Mouse (Mus musculus) embryonic facial prominence, embryonic 13.5 days (tissue): ENCODE data around the gene Tmod1. TPM values are rescaled to one million over a fixed set of nuclear protein-coding genes. Genes with fewer than 3 reads are reported as not detected.

Experiments
- ATAC-seq: fragments of 200-750 bp; cut with Nextera tagmentation; 2 replicates; pipeline ENCODE4 v1.8.0; 2017; ENCODE audit warnings: low read depth; ENCODE audit not compliant: insufficient number of reproducible peaks, insufficient read depth, low FRiP score, low TSS enrichment
- H3K27ac ChIP-seq: fragments of 300-500 bp; sonication (generic); 2 replicates; pipeline ENCODE4 v1.5.1; 2015; ENCODE audit warnings: moderate library complexity, mild to moderate bottlenecking, inconsistent platforms
- H3K27me3 ChIP-seq: fragments of 300-500 bp; sonication (generic); 2 replicates; pipeline ENCODE4 v1.6.1; 2015; ENCODE audit warnings: mild to moderate bottlenecking, inconsistent platforms
- H3K36me3 ChIP-seq: fragments of 300-500 bp; sonication (generic); 2 replicates; pipeline ENCODE4 v1.6.1; 2015; ENCODE audit warnings: mild to moderate bottlenecking, inconsistent platforms
- H3K4me1 ChIP-seq: fragments of 300-500 bp; sonication (generic); 2 replicates; pipeline ENCODE4 v1.6.1; 2015; ENCODE audit warnings: inconsistent platforms
- H3K4me2 ChIP-seq: fragments of 300-500 bp; sonication (generic); 2 replicates; pipeline ENCODE4 v1.6.1; 2015; ENCODE audit warnings: moderate library complexity, mild to moderate bottlenecking, inconsistent platforms
- H3K4me3 ChIP-seq: fragments of 300-500 bp; sonication (generic); 2 replicates; pipeline ENCODE4 v1.5.1; 2015; ENCODE audit warnings: mild to moderate bottlenecking, inconsistent platforms
- H3K9ac ChIP-seq: fragments of 300-500 bp; sonication (generic); 2 replicates; pipeline ENCODE4 v1.6.1; 2015; ENCODE audit warnings: mild to moderate bottlenecking, inconsistent platforms
- H3K9me3 ChIP-seq: fragments of 300-500 bp; sonication (generic); 2 replicates; pipeline ENCODE4 v1.6.1; 2016; ENCODE audit warnings: inconsistent platforms
- WGBS: fragments of 180-500 bp; shearing (Covaris S2); methylation state at CpG from one replicate; pipeline ENCODE4 v1.1.7; 2015; ENCODE audit warnings: mixed read lengths; 5-methylcytosine and 5-hydroxymethylcytosine counted together
- polyA plus RNA-seq: library from polyadenylated mRNA; unstranded; fragments of >200 nt; fragmentation: Nextera tagmentation; extraction: Ambion mirVana; gene quantifications from 2 replicates; pipeline ENCODE4 v1.2.1, GENCODE M21; 2015

Tmod1 gene
- polyA plus RNA-seq, 1 experiment from 2014 or later: 2.4 TPM

DNA sequence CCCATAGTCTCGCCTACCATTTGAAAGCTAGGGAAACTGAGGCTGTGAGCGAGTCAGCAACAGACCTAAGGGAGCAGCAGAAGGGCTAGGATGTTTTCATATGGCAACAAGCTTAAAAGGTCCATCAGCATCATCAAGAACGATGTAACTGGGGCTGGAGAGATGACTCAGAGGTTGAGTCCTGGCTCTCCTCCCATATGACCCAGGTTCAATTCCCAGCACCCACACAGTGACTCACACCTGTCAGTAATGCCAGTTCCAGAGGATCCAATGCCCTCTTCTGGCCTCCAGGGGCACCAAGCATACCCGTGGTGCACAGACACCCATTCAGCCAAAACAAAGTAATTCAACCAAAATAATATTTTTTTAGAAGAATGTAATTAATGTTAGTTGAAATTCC lies 41.5 kb downstream of the Tmod1 start:
- Histone ChIP-seq H3K4me3 (no peak overlapping the region), H3K4me2 (no peak overlapping the region), H3K9me3 (no peaks in the 10 kb centered on the region), H3K36me3 (no peaks in the 10 kb centered on the region), H3K27ac (no peak overlapping the region), H3K4me1 (peaks cover 8% of the 10 kb centered on the region), H3K9ac (no peak overlapping the region), H3K27me3 (no peaks in the 10 kb centered on the region)
- 77% methylated on average over 4 of the region's 4 CpGs for WGBS
- no peak for ATAC-seq

DNA sequence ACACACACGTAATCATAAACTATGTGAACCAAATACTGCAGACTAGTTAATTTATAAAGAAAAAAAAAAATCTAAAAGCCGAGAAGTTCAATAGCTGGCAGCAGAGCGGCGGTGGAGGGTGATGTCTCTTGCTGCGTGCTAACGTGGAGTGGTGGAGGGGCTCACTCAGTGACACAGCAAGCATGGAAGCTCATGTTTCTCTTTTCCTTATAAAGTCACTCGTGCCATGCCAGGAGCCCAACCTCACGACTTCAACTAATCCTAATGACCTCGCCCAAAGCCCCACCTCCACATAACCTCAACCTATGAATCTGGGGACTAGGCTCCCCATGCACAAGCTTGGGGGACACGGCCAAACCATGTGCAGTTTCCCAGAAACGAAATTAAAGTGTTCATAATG lies 43.8 kb downstream of the Tmod1 start:
- no peak overlapping the region for H3K9ac ChIP-seq
- no peak overlapping the region for H3K4me3 ChIP-seq
- no peak overlapping the region for H3K27ac ChIP-seq
- no peak overlapping the region for H3K4me2 ChIP-seq
- H3K9me3 ChIP-seq: no peaks in the 10 kb centered on the region
- no peaks in the 10 kb centered on the region for H3K36me3 ChIP-seq
- no peaks in the 10 kb centered on the region for H3K27me3 ChIP-seq
- no peak for ATAC-seq
- H3K4me1 ChIP-seq: peaks cover 6% of the 10 kb centered on the region; the same call in 1 of the 2 replicates
- 69% methylated on average over 11 of the region's 11 CpGs for WGBS

DNA sequence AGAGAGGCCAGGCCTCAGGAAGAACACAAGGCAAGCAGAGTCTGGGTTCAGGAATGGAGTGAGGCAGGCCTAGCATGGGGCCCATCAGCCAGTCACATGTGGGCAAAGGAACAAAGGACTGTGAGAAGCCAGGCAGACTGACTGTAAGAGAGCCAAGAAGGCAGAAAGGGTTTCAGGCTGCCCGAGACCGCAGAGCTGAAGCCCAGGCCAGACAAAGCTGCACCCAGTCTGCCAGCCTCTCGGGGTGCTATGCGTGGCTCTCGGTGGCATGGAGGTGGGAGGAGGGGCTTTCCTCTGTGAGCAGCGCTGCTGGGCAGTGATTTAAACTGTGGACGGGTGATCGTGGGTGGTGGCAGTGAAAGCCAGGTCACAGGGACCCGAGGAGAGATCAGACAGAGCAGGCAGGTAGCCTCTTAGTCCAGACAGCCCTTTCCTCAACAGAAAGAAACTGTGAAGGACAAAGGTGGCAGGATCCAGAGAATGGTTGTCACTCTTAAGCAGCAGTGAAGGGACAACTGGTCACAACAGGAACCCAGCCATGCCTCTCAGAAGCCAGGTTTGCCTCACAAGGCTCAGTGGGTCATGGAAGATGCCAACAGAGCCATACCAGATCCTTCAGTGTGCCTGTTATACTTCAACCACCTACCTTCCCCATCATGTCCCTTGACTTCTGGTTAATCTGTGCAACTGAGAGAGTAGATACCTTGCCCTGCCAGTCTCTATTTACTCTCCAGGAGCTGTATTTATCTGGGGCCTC lies 45.9 kb downstream of the Tmod1 start:
- Histone ChIP-seq H3K4me3 (no peak overlapping the region), H3K27me3 (no peaks in the 10 kb centered on the region), H3K9me3 (no peaks in the 10 kb centered on the region), H3K4me1 (peaks cover 11% of the 10 kb centered on the region; the same call in 1 of the 2 replicates), H3K27ac (no peak overlapping the region), H3K9ac (no peak overlapping the region), H3K4me2 (no peak overlapping the region), H3K36me3 (no peaks in the 10 kb centered on the region)
- no peak for ATAC-seq
- WGBS: 68% methylated on average over 9 of the region's 9 CpGs

DNA sequence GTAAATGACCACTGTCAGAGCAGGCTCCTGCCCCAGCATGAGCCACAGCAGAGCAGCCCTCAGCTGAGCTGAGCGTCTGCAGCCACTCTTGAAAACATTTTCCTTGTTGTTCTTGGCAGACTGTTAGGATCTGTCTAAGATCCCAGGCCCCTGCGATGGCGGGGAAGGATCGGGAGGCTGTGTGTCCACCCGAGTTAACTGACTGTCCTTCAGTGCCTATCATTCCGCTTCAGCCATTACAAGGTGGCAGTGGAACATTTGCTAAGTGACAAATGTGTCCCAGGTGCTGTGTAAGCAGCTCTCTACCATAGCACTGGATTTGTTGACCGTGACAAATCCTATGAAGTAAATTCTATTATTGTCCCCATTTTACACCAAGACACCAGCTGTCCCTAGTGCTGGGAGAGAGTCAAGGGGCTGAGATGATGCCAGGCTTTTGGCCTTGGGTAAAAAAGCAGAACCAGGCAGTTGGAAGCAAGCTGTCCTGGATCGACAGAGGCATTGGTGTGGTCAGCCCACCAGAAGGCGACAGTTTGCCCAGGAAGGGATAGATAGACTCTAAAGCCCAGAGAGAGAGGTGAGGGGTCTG lies 46.6 kb downstream of the Tmod1 start:
- H3K27ac ChIP-seq: no peak overlapping the region
- H3K9ac ChIP-seq: no peak overlapping the region
- no peaks in the 10 kb centered on the region for H3K9me3 ChIP-seq
- H3K4me3 ChIP-seq: no peak overlapping the region
- no peak for ATAC-seq
- WGBS: 65% methylated on average over 9 of the region's 9 CpGs
- H3K4me2 ChIP-seq: no peak overlapping the region
- peaks cover 11% of the 10 kb centered on the region; the same call in 1 of the 2 replicates for H3K4me1 ChIP-seq
- H3K27me3 ChIP-seq: no peaks in the 10 kb centered on the region
- H3K36me3 ChIP-seq: no peaks in the 10 kb centered on the region

DNA sequence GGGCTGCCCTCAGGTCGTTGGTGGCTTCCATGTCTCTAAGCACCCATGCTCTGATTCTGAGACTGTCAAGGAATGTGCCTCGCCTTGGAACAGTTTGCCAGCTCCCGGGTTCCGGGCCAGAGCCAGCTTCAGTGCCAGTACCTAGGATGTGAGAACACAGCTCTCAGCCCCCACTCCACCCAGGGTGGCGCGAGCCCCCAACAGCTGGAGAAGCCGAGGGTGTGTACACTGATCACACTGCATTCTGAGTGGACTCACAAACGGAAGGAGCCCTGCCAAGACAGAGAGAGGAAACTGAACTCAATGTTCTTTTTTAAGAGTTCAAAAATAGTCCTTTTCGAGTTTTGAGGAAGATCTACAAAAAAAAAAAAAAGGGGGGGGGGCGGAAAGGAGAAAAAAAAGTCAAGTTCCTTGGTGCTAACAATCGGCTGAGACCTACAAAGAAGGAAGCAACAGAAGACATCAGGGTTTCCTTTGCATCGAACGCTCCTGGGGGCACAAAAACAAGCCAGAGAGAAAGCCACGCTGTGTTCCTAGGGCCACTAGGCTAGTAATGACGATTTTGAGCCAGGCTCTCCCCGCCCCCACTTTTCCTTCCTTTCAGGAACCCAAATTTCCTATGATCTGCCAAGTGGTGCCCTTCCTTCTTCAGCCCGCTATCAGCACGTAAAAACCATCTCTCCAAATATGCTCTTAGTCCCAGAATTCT lies 48.1 kb downstream of the Tmod1 start:
- Histone ChIP-seq H3K36me3 (no peaks in the 10 kb centered on the region), H3K4me3 (no peak overlapping the region), H3K9me3 (no peaks in the 10 kb centered on the region), H3K27me3 (no peaks in the 10 kb centered on the region), H3K27ac (no peak overlapping the region), H3K4me2 (no peak overlapping the region), H3K9ac (no peak overlapping the region), H3K4me1 (peaks cover 15% of the 10 kb centered on the region; the same call in 1 of the 2 replicates)
- 75% methylated on average over 18 of the region's 18 CpGs for WGBS
- ATAC-seq: no peak

DNA sequence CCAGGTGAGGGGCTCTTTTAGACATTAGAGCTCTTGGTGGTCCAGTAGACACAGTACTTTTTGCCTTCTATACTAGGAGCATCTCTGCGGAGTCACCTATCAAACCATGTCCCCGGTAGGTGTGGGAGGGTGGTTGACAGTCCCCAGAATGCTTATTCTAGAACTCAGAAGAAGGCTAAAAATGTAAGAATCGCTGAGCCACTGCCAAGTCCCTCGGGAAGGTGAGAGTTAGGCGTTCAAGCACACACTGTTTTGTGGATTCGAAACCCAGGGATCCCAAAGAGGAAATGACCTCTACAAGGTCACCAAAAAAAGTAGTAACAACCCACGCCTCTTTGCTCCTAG lies 48.7 kb downstream of the Tmod1 start:
- Histone ChIP-seq H3K27me3 (no peaks in the 10 kb centered on the region), H3K4me3 (no peak overlapping the region), H3K9ac (no peak overlapping the region), H3K9me3 (no peaks in the 10 kb centered on the region), H3K4me2 (no peak overlapping the region), H3K36me3 (no peaks in the 10 kb centered on the region), H3K4me1 (peaks cover 16% of the 10 kb centered on the region; the same call in 1 of the 2 replicates), H3K27ac (no peak overlapping the region)
- WGBS: 76% methylated on average over 7 of the region's 7 CpGs
- ATAC-seq: no peak

DNA sequence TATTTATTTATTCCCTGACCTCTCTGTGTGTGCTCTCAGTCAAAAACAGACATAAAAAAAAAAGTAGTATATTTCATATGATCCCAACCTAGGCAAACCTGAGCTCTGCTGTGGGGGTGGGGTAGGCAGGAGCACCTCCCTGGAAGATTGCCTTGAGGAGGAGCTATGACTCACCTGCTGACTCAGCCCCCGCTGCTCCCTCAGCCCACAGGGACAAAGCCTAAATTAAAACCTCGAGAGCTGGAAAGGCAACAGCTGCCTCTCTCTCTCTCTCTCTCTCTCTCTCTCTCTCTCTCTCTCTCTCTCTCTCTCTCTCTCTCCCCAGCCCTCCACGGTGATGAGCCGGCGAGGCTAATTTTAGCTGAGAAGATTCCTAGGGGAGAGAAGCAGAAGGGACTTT lies 49.1 kb downstream of the Tmod1 start:
- ATAC-seq: no peak
- H3K4me3 ChIP-seq: no peak overlapping the region
- no peak overlapping the region for H3K27ac ChIP-seq
- no peaks in the 10 kb centered on the region for H3K27me3 ChIP-seq
- 22% methylated on average over 5 of the region's 5 CpGs for WGBS
- no peaks in the 10 kb centered on the region for H3K36me3 ChIP-seq
- H3K4me2 ChIP-seq: no peak overlapping the region
- H3K9me3 ChIP-seq: no peaks in the 10 kb centered on the region
- peaks cover 16% of the 10 kb centered on the region; the same call in 1 of the 2 replicates for H3K4me1 ChIP-seq
- no peak overlapping the region for H3K9ac ChIP-seq

DNA sequence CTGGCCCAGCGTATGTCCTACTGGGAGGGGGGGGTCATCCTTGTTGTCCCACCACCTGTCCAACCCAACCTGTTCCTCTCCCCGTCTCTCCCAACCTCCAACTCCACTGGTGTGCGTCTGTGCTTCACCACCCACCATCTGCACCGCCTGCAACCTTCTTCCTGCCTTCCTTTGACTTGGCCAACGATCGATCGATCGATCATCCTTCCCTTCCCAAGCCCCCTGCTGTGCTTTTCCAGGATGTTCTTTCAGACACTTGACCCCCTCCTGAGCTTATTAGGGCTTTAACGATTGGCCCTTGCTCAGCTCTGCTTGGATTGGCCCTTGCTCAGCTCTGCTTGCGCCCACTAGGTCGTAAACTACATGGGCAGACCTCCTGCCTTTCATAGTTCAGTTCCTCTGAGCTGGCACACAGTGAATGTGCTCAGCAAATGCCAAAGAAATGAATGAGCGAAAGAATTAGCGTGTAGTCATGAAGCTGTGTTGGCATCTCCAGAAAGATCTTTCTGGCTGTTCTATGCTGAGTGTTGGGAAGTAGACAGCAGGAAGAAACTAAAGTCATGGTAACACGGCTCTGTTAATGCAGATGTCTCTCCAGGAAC lies 50.9 kb downstream of the Tmod1 start:
- no peak overlapping the region for H3K9ac ChIP-seq
- no peak overlapping the region for H3K27ac ChIP-seq
- no peak overlapping the region for H3K4me3 ChIP-seq
- no peak overlapping the region for H3K4me2 ChIP-seq
- H3K9me3 ChIP-seq: no peaks in the 10 kb centered on the region
- WGBS: 91% methylated on average over 14 of the region's 14 CpGs
- H3K27me3 ChIP-seq: no peaks in the 10 kb centered on the region
- no peaks in the 10 kb centered on the region for H3K36me3 ChIP-seq
- ATAC-seq: no peak
- H3K4me1 ChIP-seq: peaks cover 16% of the 10 kb centered on the region; the same call in 1 of the 2 replicates

DNA sequence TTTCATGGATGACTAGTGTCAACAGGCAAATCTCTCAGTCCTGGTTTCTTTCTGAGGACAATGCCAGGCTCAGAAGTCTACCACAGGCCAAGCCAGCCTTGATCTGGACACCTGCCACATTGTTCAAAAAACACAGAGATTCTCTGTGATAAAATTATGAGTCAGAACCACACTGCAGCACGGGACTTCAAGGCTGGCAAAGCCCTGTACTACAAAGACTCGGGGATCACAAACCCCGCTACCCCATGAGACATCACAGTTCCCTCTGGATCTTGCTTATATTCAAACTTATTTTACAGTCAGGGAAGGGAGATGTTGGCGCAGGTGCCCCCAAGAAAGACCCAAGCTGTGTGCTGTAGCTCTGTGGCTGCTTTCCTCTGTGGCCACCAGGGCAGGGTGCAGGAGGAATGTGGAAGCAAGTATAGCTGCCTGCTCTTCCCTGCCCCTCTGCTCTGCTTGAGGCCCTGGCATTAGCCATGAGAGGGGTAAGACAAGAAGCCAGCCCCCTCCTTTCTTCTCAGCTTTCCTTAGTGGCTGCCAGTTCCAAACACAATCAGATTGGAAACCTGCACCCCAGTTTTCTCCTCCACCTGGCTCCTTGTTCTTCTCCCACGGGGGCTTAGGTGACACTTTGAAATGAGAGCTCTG lies 53.8 kb downstream of the Tmod1 start:
- Histone ChIP-seq H3K36me3 (no peaks in the 10 kb centered on the region), H3K9ac (no peak overlapping the region), H3K27me3 (no peaks in the 10 kb centered on the region), H3K4me2 (no peak overlapping the region), H3K4me3 (no peak overlapping the region), H3K9me3 (no peaks in the 10 kb centered on the region), H3K4me1 (peaks cover 10% of the 10 kb centered on the region; the same call in 1 of the 2 replicates), H3K27ac (no peak overlapping the region)
- ATAC-seq: no peak
- WGBS: 85% methylated on average over 5 of the region's 5 CpGs

DNA sequence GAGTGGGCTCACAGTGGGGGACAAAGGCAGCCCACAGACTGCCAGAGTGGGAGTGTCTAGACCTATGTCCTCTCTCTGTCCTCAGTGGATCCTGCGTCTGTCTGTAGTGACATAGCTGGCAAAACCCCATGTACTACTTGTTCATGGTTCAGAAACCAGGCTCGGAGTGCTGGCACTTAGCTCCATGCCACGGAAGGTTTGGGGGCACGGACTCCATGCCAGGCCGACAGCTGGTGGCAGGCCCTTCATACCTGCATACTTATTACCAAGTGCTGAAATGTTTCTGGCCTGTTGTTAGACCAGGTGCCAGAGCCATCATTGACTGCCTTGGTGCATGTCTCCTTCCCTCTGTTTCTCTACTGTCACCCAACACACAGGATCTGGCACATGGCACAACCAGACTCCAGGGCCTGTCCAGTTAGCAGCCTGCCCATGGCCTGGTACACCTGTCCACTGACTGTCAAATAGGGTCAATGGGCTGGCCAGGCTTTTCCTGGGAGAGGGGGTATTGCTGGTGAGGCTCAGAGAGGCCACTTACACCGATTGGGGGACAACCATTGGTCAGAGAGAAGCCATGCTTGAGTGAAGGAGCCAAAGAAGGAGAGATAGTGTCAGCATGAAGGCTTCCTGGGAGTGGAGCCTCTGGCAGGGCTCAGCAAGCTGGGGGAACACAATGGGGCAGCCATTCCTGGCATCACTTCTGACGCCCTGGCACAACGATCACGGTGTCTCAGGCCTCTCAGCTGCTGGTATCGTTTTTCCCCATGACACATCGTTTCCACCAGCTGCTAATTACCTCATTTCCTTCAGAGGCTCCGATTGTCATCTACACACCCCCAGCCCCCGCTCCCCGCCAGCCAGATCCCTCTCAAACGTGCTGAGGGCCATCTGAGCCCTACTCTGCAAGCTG lies 56.4 kb downstream of the Tmod1 start:
- Histone ChIP-seq H3K4me1 (peaks cover 8% of the 10 kb centered on the region; the same call in 1 of the 2 replicates), H3K27me3 (no peaks in the 10 kb centered on the region), H3K4me2 (no peak overlapping the region), H3K9ac (no peak overlapping the region), H3K27ac (no peak overlapping the region), H3K36me3 (no peaks in the 10 kb centered on the region), H3K4me3 (no peak overlapping the region), H3K9me3 (no peaks in the 10 kb centered on the region)
- WGBS: 65% methylated on average over 15 of the region's 15 CpGs
- no peak for ATAC-seq

DNA sequence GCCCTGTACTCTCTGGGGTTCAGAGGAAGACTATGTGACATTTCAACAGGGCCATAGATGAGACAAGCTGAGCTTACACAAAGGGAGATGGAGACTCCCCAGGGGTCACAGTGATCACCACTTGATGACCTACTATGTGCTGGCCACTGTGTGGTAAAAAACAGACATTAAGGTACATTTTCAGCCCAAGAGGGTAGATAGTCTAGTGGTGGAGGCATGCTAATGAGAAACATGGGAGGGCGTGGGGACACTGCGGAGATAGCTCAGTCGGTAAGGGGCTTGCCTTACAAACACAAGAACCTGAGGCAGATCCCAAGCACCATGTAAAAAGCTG lies 57.1 kb downstream of the Tmod1 start:
- H3K36me3 ChIP-seq: no peaks in the 10 kb centered on the region
- WGBS: 89% methylated on average over 3 of the region's 3 CpGs

More for the DNA sequence above, 57.1 kb downstream of the Tmod1 start:
- Histone ChIP-seq H3K27me3 (no peaks in the 10 kb centered on the region), H3K4me1 (peaks cover 12% of the 10 kb centered on the region), H3K9ac (no peak overlapping the region), H3K4me2 (no peak overlapping the region), H3K27ac (no peak overlapping the region), H3K9me3 (no peaks in the 10 kb centered on the region), H3K4me3 (no peak overlapping the region)
- no peak for ATAC-seq
